Mouse (Mus musculus): Measurements from ENCODE around the gene Schip1. TPM values are rescaled to one million over a fixed set of nuclear protein-coding genes. Genes with fewer than 3 reads are reported as not detected.

Gene Schip1
- polyA plus RNA-seq, 1 experiment from 2014 or later, result 65.8 TPM

- H3K36me3 ChIP-seq, result no peaks in the 10 kb centered on the region
- H3K27ac ChIP-seq, result no peak overlapping the region
- no peak overlapping the region for H3K4me3 ChIP-seq
- H3K9me3 ChIP-seq (replicated peaks), result no peaks in the 10 kb centered on the region
- H3K4me1 ChIP-seq (replicated peaks), result no peaks in the 10 kb centered on the region
- H3K9ac ChIP-seq, result no peak overlapping the region
- no peak overlapping the region for H3K4me2 ChIP-seq
- no peak for ATAC-seq (replicated peaks; ENCODE audit: insufficient number of reproducible peaks, insufficient read depth, low FRiP score, low read depth)
- WGBS, result 75% methylated on average over 5 of the region's 5 CpGs
- no peaks in the 10 kb centered on the region for H3K27me3 ChIP-seq
These were observed 74.4 kb downstream of the Schip1 start for GRCm38 (mm10) chr3:68138833-68139627.

GRCm38 (mm10) chr3:68150688-68151087 is 86.1 kb downstream of the Schip1 start:
- Histone ChIP-seq H3K27me3 (no peaks in the 10 kb centered on the region), H3K4me3 (no peak overlapping the region), H3K4me1 (replicated peaks) (no peaks in the 10 kb centered on the region), H3K4me2 (no peak overlapping the region), H3K9ac (no peak overlapping the region), H3K27ac (no peak overlapping the region), H3K9me3 (replicated peaks) (no peaks in the 10 kb centered on the region), H3K36me3 (no peaks in the 10 kb centered on the region)
- WGBS, result 82% methylated on average over 8 of the region's 8 CpGs
- ATAC-seq (replicated peaks; ENCODE audit: insufficient number of reproducible peaks, insufficient read depth, low FRiP score, low read depth), result no peak

GRCm38 (mm10) chr3:68160175-68160574 is 95.6 kb downstream of the Schip1 start:
- Histone ChIP-seq H3K27me3 (no peaks in the 10 kb centered on the region), H3K4me2 (no peak overlapping the region), H3K4me1 (replicated peaks) (no peaks in the 10 kb centered on the region), H3K9ac (no peak overlapping the region), H3K27ac (no peak overlapping the region), H3K9me3 (replicated peaks) (no peaks in the 10 kb centered on the region), H3K36me3 (no peaks in the 10 kb centered on the region), H3K4me3 (no peak overlapping the region)
- ATAC-seq (replicated peaks; ENCODE audit: insufficient number of reproducible peaks, insufficient read depth, low FRiP score, low read depth), result no peak
- WGBS, result 61% methylated on average over 1 of the region's 1 CpGs

- Histone ChIP-seq H3K4me2 (no peak overlapping the region), H3K27me3 (no peaks in the 10 kb centered on the region), H3K36me3 (no peaks in the 10 kb centered on the region), H3K9ac (no peak overlapping the region), H3K4me3 (no peak overlapping the region), H3K4me1 (replicated peaks) (no peaks in the 10 kb centered on the region), H3K27ac (no peak overlapping the region), H3K9me3 (replicated peaks) (no peaks in the 10 kb centered on the region)
- ATAC-seq (replicated peaks; ENCODE audit: insufficient number of reproducible peaks, insufficient read depth, low FRiP score, low read depth), result 0 out of 2 replicates have a peak, but pooled peaks have one; percentile 31
- WGBS, result 47% methylated on average over 3 of the region's 3 CpGs
These were observed 96.2 kb downstream of the Schip1 start for GRCm38 (mm10) chr3:68160760-68161159.

GRCm38 (mm10) chr3:68178248-68178647 is 113.6 kb downstream of the Schip1 start:
- Histone ChIP-seq H3K4me2 (no peak overlapping the region), H3K9ac (no peak overlapping the region), H3K4me1 (replicated peaks) (no peaks in the 10 kb centered on the region), H3K27me3 (no peaks in the 10 kb centered on the region), H3K9me3 (replicated peaks) (no peaks in the 10 kb centered on the region), H3K36me3 (no peaks in the 10 kb centered on the region), H3K4me3 (no peak overlapping the region), H3K27ac (no peak overlapping the region)
- WGBS, result 66% methylated on average over 1 of the region's 1 CpGs
- ATAC-seq (replicated peaks; ENCODE audit: insufficient number of reproducible peaks, insufficient read depth, low FRiP score, low read depth), result no peak

GRCm38 (mm10) chr3:68187471-68187870 is 122.9 kb downstream of the Schip1 start:
- Histone ChIP-seq H3K9me3 (replicated peaks) (no peaks in the 10 kb centered on the region), H3K4me2 (no peak overlapping the region), H3K27me3 (no peaks in the 10 kb centered on the region), H3K27ac (no peak overlapping the region), H3K36me3 (no peaks in the 10 kb centered on the region), H3K4me1 (replicated peaks) (no peaks in the 10 kb centered on the region), H3K4me3 (no peak overlapping the region), H3K9ac (no peak overlapping the region)
- 58% methylated on average over 8 of the region's 8 CpGs for WGBS
- ATAC-seq (replicated peaks; ENCODE audit: insufficient number of reproducible peaks, insufficient read depth, low FRiP score, low read depth), result no peak

- Histone ChIP-seq H3K4me3 (no peak overlapping the region), H3K36me3 (no peaks in the 10 kb centered on the region), H3K9ac (no peak overlapping the region), H3K9me3 (replicated peaks) (no peaks in the 10 kb centered on the region), H3K4me1 (replicated peaks) (no peaks in the 10 kb centered on the region), H3K4me2 (no peak overlapping the region), H3K27me3 (no peaks in the 10 kb centered on the region), H3K27ac (no peak overlapping the region)
- 73% methylated on average over 2 of the region's 2 CpGs for WGBS
- ATAC-seq (replicated peaks; ENCODE audit: insufficient number of reproducible peaks, insufficient read depth, low FRiP score, low read depth), result no peak
These were observed 124.5 kb downstream of the Schip1 start for GRCm38 (mm10) chr3:68189100-68189499.

GRCm38 (mm10) chr3:68196933-68197332 is 132.3 kb downstream of the Schip1 start:
- Histone ChIP-seq H3K9me3 (replicated peaks) (no peaks in the 10 kb centered on the region), H3K36me3 (no peaks in the 10 kb centered on the region), H3K4me1 (replicated peaks) (no peaks in the 10 kb centered on the region), H3K4me3 (no peak overlapping the region), H3K9ac (no peak overlapping the region), H3K27ac (no peak overlapping the region), H3K4me2 (no peak overlapping the region), H3K27me3 (no peaks in the 10 kb centered on the region)
- ATAC-seq (replicated peaks; ENCODE audit: insufficient number of reproducible peaks, insufficient read depth, low FRiP score, low read depth), result no peak
- 82% methylated on average over 1 of the region's 1 CpGs for WGBS

- no peaks in the 10 kb centered on the region for H3K36me3 ChIP-seq
- H3K9me3 ChIP-seq (replicated peaks), result no peaks in the 10 kb centered on the region
- no peaks in the 10 kb centered on the region for H3K27me3 ChIP-seq
- ATAC-seq (replicated peaks; ENCODE audit: insufficient number of reproducible peaks, insufficient read depth, low FRiP score, low read depth), result no peak
- no peak overlapping the region for H3K9ac ChIP-seq
- H3K4me1 ChIP-seq (replicated peaks), result no peaks in the 10 kb centered on the region
- no peak overlapping the region for H3K4me3 ChIP-seq
- H3K27ac ChIP-seq, result no peak overlapping the region
- no peak overlapping the region for H3K4me2 ChIP-seq
- WGBS, result 25% methylated on average over 1 of the region's 1 CpGs
These were observed 136.6 kb downstream of the Schip1 start for GRCm38 (mm10) chr3:68201214-68201613.

- Histone ChIP-seq H3K4me2 (no peak overlapping the region), H3K27ac (no peak overlapping the region), H3K36me3 (no peaks in the 10 kb centered on the region), H3K9me3 (replicated peaks) (no peaks in the 10 kb centered on the region), H3K4me1 (replicated peaks) (no peaks in the 10 kb centered on the region), H3K4me3 (no peak overlapping the region), H3K9ac (no peak overlapping the region), H3K27me3 (no peaks in the 10 kb centered on the region)
- no peak for ATAC-seq (replicated peaks; ENCODE audit: insufficient number of reproducible peaks, insufficient read depth, low FRiP score, low read depth)
- 68% methylated on average over 4 of the region's 4 CpGs for WGBS
These were observed 137.7 kb downstream of the Schip1 start for GRCm38 (mm10) chr3:68202162-68202902.

- H3K27me3 ChIP-seq, result no peaks in the 10 kb centered on the region
- H3K36me3 ChIP-seq, result no peaks in the 10 kb centered on the region
- H3K27ac ChIP-seq, result no peak overlapping the region
- no peaks in the 10 kb centered on the region for H3K9me3 ChIP-seq (replicated peaks)
- 66% methylated on average over 4 of the region's 4 CpGs for WGBS
- H3K4me2 ChIP-seq, result no peak overlapping the region
- H3K9ac ChIP-seq, result no peak overlapping the region
- ATAC-seq (replicated peaks; ENCODE audit: insufficient number of reproducible peaks, insufficient read depth, low FRiP score, low read depth), result no peak
- H3K4me1 ChIP-seq (replicated peaks), result no peaks in the 10 kb centered on the region
- no peak overlapping the region for H3K4me3 ChIP-seq
These were observed 139.4 kb downstream of the Schip1 start for GRCm38 (mm10) chr3:68203934-68204467.
